ENCODE assay signal across 7 mouse cellular contexts in the genomic region with DNA sequence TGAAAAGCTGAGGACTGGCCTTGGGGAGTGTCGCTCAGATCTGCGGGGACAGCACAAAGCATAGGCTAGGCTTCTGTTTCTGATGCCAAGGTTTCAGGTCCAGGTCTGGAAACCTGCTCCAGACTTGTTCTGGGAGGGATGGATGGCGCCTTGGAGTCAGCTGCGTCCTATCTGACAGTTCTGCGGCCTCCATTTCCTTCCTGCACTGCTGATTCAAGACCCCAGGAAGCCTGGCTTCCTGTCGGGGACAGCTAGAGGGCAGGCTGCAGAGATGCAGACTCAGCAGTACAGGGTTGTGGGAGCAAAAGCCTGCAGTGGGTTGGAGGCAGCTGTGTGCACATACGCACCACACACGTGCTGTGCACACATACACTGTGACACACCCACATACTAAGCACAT. TPM values are rescaled to one million over a fixed set of nuclear protein-coding genes. Genes with fewer than 3 reads are reported as not detected.
DNase-seq lines count a peak whose midpoint lies in the region; ATAC-seq and TF ChIP-seq lines count a peak whose summit lies in the region.

No protein-coding gene starts in this region.

- peak; percentile 97 for ATAC-seq in CD4-positive, CD25-positive, alpha-beta regulatory T cell, adult 4 months
- ATAC-seq in heart, embryonic 12.5 days (ENCODE audit: insufficient number of reproducible peaks, low FRiP score), result peak; percentile 88
- peak; percentile 43; the same call in 1 of the 2 replicates for ATAC-seq in stomach, embryonic 15.5 days (ENCODE audit: insufficient read depth, low FRiP score, low read depth)
- no peak for ATAC-seq in neural tube, embryonic 15.5 days (ENCODE audit: low FRiP score)
- no peak for ATAC-seq in midbrain, embryonic 11.5 days (ENCODE audit: low FRiP score)

- peak overlapping the region; percentile 77 for H3K27ac ChIP-seq in ES-E14 (ENCODE audit: insufficient read depth, low read depth, low read length, poor library complexity, severe bottlenecking)
- H3K27ac ChIP-seq in heart, embryonic 12.5 days (ENCODE audit: poor library complexity, severe bottlenecking), result peak overlapping the region; percentile 79
- peak overlapping the region; percentile 21; the same call in 1 of the 2 replicates for H3K27ac ChIP-seq in stomach, embryonic 15.5 days
- no peak overlapping the region for H3K27ac ChIP-seq in neural tube, embryonic 15.5 days (replicated peaks)
- no peak overlapping the region for H3K27ac ChIP-seq in midbrain, embryonic 11.5 days (ENCODE audit: low read depth, low read length)

- peak overlapping the region; percentile 34; the same call in 1 of the 2 replicates for H3K9ac ChIP-seq in ES-E14 (ENCODE audit: insufficient read depth, low read depth, low read length, poor library complexity, severe bottlenecking)
- no peak overlapping the region for H3K9ac ChIP-seq in heart, embryonic 12.5 days
- no peak overlapping the region for H3K9ac ChIP-seq in stomach, embryonic 15.5 days
- no peak overlapping the region for H3K9ac ChIP-seq in neural tube, embryonic 15.5 days (replicated peaks)
- no peak overlapping the region for H3K9ac ChIP-seq in midbrain, embryonic 11.5 days (ENCODE audit: low read length)

- no peak for DNase-seq in ES-E14 (ENCODE audit: low read depth, low spot score)
- peak; percentile 58 to 74 for DNase-seq in kidney, postnatal 4 days
- DNase-seq in midbrain, embryonic 11.5 days (ENCODE audit: low spot score, missing footprints), result no peak

- no peaks in the 10 kb centered on the region for H3K36me3 ChIP-seq in ES-E14 (ENCODE audit: control insufficient read depth, insufficient read depth, low read length, poor library complexity, severe bottlenecking)
- no peaks in the 10 kb centered on the region for H3K36me3 ChIP-seq in heart, embryonic 12.5 days
- no peaks in the 10 kb centered on the region for H3K36me3 ChIP-seq in stomach, embryonic 15.5 days
- no peaks in the 10 kb centered on the region for H3K36me3 ChIP-seq in neural tube, embryonic 15.5 days
- no peaks in the 10 kb centered on the region for H3K36me3 ChIP-seq in midbrain, embryonic 11.5 days (ENCODE audit: control insufficient read depth, insufficient read depth, low read length)

- peaks cover 7 to 31% of the 10 kb centered on the region in 2 experiments for H3K4me1 ChIP-seq in ES-E14 (ENCODE audit: control insufficient read depth in 2 of 2, insufficient read depth in 2 of 2, low read length in 2 of 2, poor library complexity in 1 of 2)
- H3K4me1 ChIP-seq in heart, embryonic 12.5 days (replicated peaks), result peaks cover 6% of the 10 kb centered on the region; the same call in 1 of the 2 replicates
- H3K4me1 ChIP-seq in stomach, embryonic 15.5 days, result no peaks in the 10 kb centered on the region; the same call in 1 of the 2 replicates
- H3K4me1 ChIP-seq in neural tube, embryonic 15.5 days, result no peaks in the 10 kb centered on the region; the same call in 1 of the 2 replicates
- peaks cover 2% of the 10 kb centered on the region; the same call in 1 of the 2 replicates for H3K4me1 ChIP-seq in midbrain, embryonic 11.5 days (ENCODE audit: control insufficient read depth, insufficient read depth, low read length)

- in situ Hi-C loops in ES-E14 (cut with MboI; ENCODE audit: low sequenced_read_pairs in 2 of 2, unreplicated experiment in 2 of 2), result no loop called here

- no peak overlapping the region for H3K4me2 ChIP-seq in heart, embryonic 12.5 days
- no peak overlapping the region for H3K4me2 ChIP-seq in stomach, embryonic 15.5 days
- H3K4me2 ChIP-seq in neural tube, embryonic 15.5 days, result no peak overlapping the region
- no peak overlapping the region for H3K4me2 ChIP-seq in midbrain, embryonic 11.5 days

- no peaks in the 10 kb centered on the region for H3K9me3 ChIP-seq in ES-E14 (ENCODE audit: control insufficient read depth, insufficient read depth, low read depth, low read length)
- 0 out of 2 replicates have a peak, but pooled peaks cover 3% of the 10 kb centered on the region for H3K9me3 ChIP-seq in heart, embryonic 12.5 days (replicated peaks)
- H3K9me3 ChIP-seq in stomach, embryonic 15.5 days, result no peaks in the 10 kb centered on the region
- no peaks in the 10 kb centered on the region for H3K9me3 ChIP-seq in neural tube, embryonic 15.5 days (replicated peaks)
- H3K9me3 ChIP-seq in midbrain, embryonic 11.5 days (ENCODE audit: control insufficient read depth, low read length), result no peaks in the 10 kb centered on the region

- H3K4me3 ChIP-seq in ES-E14 (ENCODE audit: insufficient read depth in 1 of 2, low read depth in 1 of 2, low read length in 2 of 2, poor library complexity in 1 of 2, severe bottlenecking in 1 of 2), result no peak overlapping the region; a peak in 1 of 4 replicates
- no peak overlapping the region for H3K4me3 ChIP-seq in heart, embryonic 12.5 days
- no peak overlapping the region for H3K4me3 ChIP-seq in stomach, embryonic 15.5 days (replicated peaks)
- H3K4me3 ChIP-seq in neural tube, embryonic 15.5 days (replicated peaks), result no peak overlapping the region
- H3K4me3 ChIP-seq in midbrain, embryonic 11.5 days (ENCODE audit: low read depth, low read length), result no peak overlapping the region

- no peaks in the 10 kb centered on the region for H3K27me3 ChIP-seq in heart, embryonic 12.5 days (replicated peaks)
- H3K27me3 ChIP-seq in stomach, embryonic 15.5 days (replicated peaks), result no peaks in the 10 kb centered on the region
- no peaks in the 10 kb centered on the region for H3K27me3 ChIP-seq in neural tube, embryonic 15.5 days (replicated peaks)
- no peaks in the 10 kb centered on the region for H3K27me3 ChIP-seq in midbrain, embryonic 11.5 days (ENCODE audit: control insufficient read depth, insufficient read depth, low read length)

- WGBS in heart, embryonic 12.5 days, result 28% methylated on average over 8 of the region's 8 CpGs
- 40% methylated on average over 8 of the region's 8 CpGs for WGBS in stomach, embryonic 15.5 days
- 45% methylated on average over 8 of the region's 8 CpGs for WGBS in neural tube, embryonic 15.5 days
- WGBS in midbrain, embryonic 11.5 days, result 43% methylated on average over 8 of the region's 8 CpGs

TF ChIP-seq in ES-E14, 5 proteins besides CTCF, POLR2A, EP300 and RAD21:
- peak; percentile 87 for TF ChIP-seq MAFK (IDR thresholded peaks at IDR 0.05; ENCODE audit: insufficient read depth, low read depth, low read length)
- no peak for TF ChIP-seq CHD2 (IDR thresholded peaks at IDR 0.05; ENCODE audit: low read depth, low read length)
TF ChIP-seq in ES-E14: peak in this region for 1.

RNA-seq across cellular contexts. Expression of gene Helz, which starts 18.4 kb away (rescaled TPM):
- polyA plus RNA-seq in CD4-positive, CD25-positive, alpha-beta regulatory T cell, adult 4 months (2017; shearing (Covaris generic)), result 10 to 100 TPM; 27.8 to 35.7 TPM
- total RNA-seq in ES-E14 (2012; rRNA removed), result 40.1 and 43.5 TPM in 2 replicates
- polyA plus RNA-seq in heart, embryonic 12.5 days (2016; fragmentation: Nextera tagmentation; extraction: Ambion mirVana), result 19.5 and 22.8 TPM in 2 replicates
- polyA plus RNA-seq in stomach, embryonic 15.5 days (2015; fragmentation: Nextera tagmentation; extraction: Ambion mirVana), result 15.7 and 17.3 TPM in 2 replicates
- polyA plus RNA-seq in neural tube, embryonic 15.5 days (2015; fragmentation: Nextera tagmentation; extraction: Ambion mirVana), result 13.5 and 16.4 TPM in 2 replicates
- polyA plus RNA-seq in midbrain, embryonic 11.5 days (2014; fragmentation: Nextera tagmentation; extraction: Ambion mirVana), result 18.1 and 18.3 TPM in 2 replicates

RNA-seq across cellular contexts. Expression of gene Psmd12, which starts 50.0 kb away (rescaled TPM):
- 100 to 1,000 TPM; 106 to 112 TPM for polyA plus RNA-seq in CD4-positive, CD25-positive, alpha-beta regulatory T cell, adult 4 months (2017; shearing (Covaris generic))
- 72.7 and 140 TPM in 2 replicates for total RNA-seq in ES-E14 (2012; rRNA removed)
- 156 and 160 TPM in 2 replicates for polyA plus RNA-seq in heart, embryonic 12.5 days (2016; fragmentation: Nextera tagmentation; extraction: Ambion mirVana)
- 160 and 174 TPM in 2 replicates for polyA plus RNA-seq in stomach, embryonic 15.5 days (2015; fragmentation: Nextera tagmentation; extraction: Ambion mirVana)
- 151 and 162 TPM in 2 replicates for polyA plus RNA-seq in neural tube, embryonic 15.5 days (2015; fragmentation: Nextera tagmentation; extraction: Ambion mirVana)
- polyA plus RNA-seq in midbrain, embryonic 11.5 days (2014; fragmentation: Nextera tagmentation; extraction: Ambion mirVana), result 232 and 254 TPM in 2 replicates

RNA-seq across cellular contexts. Expression of gene Pitpnc1, which starts 58.8 kb away (rescaled TPM):
- polyA plus RNA-seq in CD4-positive, CD25-positive, alpha-beta regulatory T cell, adult 4 months (2017; shearing (Covaris generic)), result 100 to 1,000 TPM; 119 to 141 TPM
- total RNA-seq in ES-E14 (2012; rRNA removed), result 37.3 and 42.9 TPM in 2 replicates
- 7.9 and 8.2 TPM in 2 replicates for polyA plus RNA-seq in heart, embryonic 12.5 days (2016; fragmentation: Nextera tagmentation; extraction: Ambion mirVana)
- 14.0 and 15.2 TPM in 2 replicates for polyA plus RNA-seq in stomach, embryonic 15.5 days (2015; fragmentation: Nextera tagmentation; extraction: Ambion mirVana)
- polyA plus RNA-seq in neural tube, embryonic 15.5 days (2015; fragmentation: Nextera tagmentation; extraction: Ambion mirVana), result 42.0 and 45.0 TPM in 2 replicates
- polyA plus RNA-seq in midbrain, embryonic 11.5 days (2014; fragmentation: Nextera tagmentation; extraction: Ambion mirVana), result 29.9 and 32.1 TPM in 2 replicates

Comparison
In these comparisons a context has a peak if more than half of its experiments do, and no peak if none do; other contexts are left out.
1. ATAC-seq: peak in CD4-positive, CD25-positive, alpha-beta regulatory T cell, adult 4 months (single experiment), heart, embryonic 12.5 days (single experiment) and stomach, embryonic 15.5 days (single experiment); none in neural tube, embryonic 15.5 days (single experiment) and midbrain, embryonic 11.5 days (single experiment).
2. DNase-seq: peak in kidney, postnatal 4 days (2 of 2); none in ES-E14 (single experiment) and midbrain, embryonic 11.5 days (single experiment).
3. H3K27ac ChIP-seq: peak in ES-E14 (single experiment), heart, embryonic 12.5 days (single experiment) and stomach, embryonic 15.5 days (single experiment); none in neural tube, embryonic 15.5 days (single experiment) and midbrain, embryonic 11.5 days (single experiment).